Mouse (Mus musculus) kidney, adult 2 months (tissue): ENCODE results near the gene Cct5. TPM values are rescaled to one million over a fixed set of nuclear protein-coding genes. Genes with fewer than 3 reads are reported as not detected.

ENCODE experiments used
- DNase-seq: peaks from one replicate; pipeline ENCODE4 v3.0.0; 2021
- H3K27ac ChIP-seq: fragments of 200-500 bp; 2 replicates; pipeline ENCODE4 v1.5.1; 2012; ENCODE audit warnings: low read depth, low read length, control low read depth, inconsistent platforms; ENCODE audit not compliant: insufficient read depth
- H3K27me3 ChIP-seq: fragments of 200-500 bp; replicated peaks from 2 replicates; pipeline ENCODE4 v1.6.1; 2012; ENCODE audit warnings: mild to moderate bottlenecking, moderate library complexity, low read length, inconsistent platforms; ENCODE audit not compliant: control insufficient read depth, insufficient read depth
- H3K36me3 ChIP-seq: fragments of 200-500 bp; 2 replicates; pipeline ENCODE4 v1.6.1; 2012; ENCODE audit warnings: mild to moderate bottlenecking, moderate library complexity, low read length, inconsistent platforms; ENCODE audit not compliant: control insufficient read depth, insufficient read depth
- H3K4me1 ChIP-seq: fragments of 200-500 bp; 2 replicates; pipeline ENCODE4 v1.6.1; 2011; ENCODE audit warnings: low read length; ENCODE audit not compliant: control insufficient read depth, insufficient read depth
- H3K4me3 ChIP-seq: fragments of 200-500 bp; 2 replicates; pipeline ENCODE4 v1.5.1; 2011; ENCODE audit warnings: mild to moderate bottlenecking, low read depth, low read length, control low read depth; ENCODE audit not compliant: insufficient read depth
- CTCF ChIP-seq: fragments of 200-500 bp; conservative IDR thresholded peaks from 2 replicates; pipeline ENCODE4 v1.5.1; 2011; ENCODE audit warnings: low read depth, mild to moderate bottlenecking, control low read depth, low read length, moderate library complexity, mixed read lengths; ENCODE audit not compliant: insufficient read depth, insufficient read length
- POLR2A ChIP-seq: fragments of 200-500 bp; IDR thresholded peaks from one replicate; pipeline ENCODE4 v1.6.1; 2011; ENCODE audit warnings: low read depth, low read length, control low read depth
- WGBS: fragments of 180-500 bp; shearing (Covaris S2); methylation state at CpG from one replicate; pipeline ENCODE4 v1.1.7; 2018; 5-methylcytosine and 5-hydroxymethylcytosine counted together
- polyA plus RNA-seq: library from polyadenylated mRNA; depleted of rRNA; stranded (reverse); fragments of >200 nt; gene quantifications from 2 replicates; pipeline ENCODE4 v1.2.3, GENCODE M21; 2012

The Cct5 gene
- polyA plus RNA-seq, 1 experiment: 102 TPM

GRCm38 (mm10) chr15:31614666-31615065 is 13.1 kb upstream of the Cct5 start:
- no peaks in the 10 kb centered on the region for H3K4me1 ChIP-seq
- H3K4me3 ChIP-seq: no peak overlapping the region
- TF ChIP-seq CTCF (no peak), POLR2A (no peak)
- DNase-seq: no peak
- H3K36me3 ChIP-seq: no peaks in the 10 kb centered on the region; the same call in 1 of the 2 replicates
- no peak overlapping the region for H3K27ac ChIP-seq
- H3K27me3 ChIP-seq: no peaks in the 10 kb centered on the region
- WGBS: 85% methylated on average over 2 of the region's 2 CpGs

DNA sequence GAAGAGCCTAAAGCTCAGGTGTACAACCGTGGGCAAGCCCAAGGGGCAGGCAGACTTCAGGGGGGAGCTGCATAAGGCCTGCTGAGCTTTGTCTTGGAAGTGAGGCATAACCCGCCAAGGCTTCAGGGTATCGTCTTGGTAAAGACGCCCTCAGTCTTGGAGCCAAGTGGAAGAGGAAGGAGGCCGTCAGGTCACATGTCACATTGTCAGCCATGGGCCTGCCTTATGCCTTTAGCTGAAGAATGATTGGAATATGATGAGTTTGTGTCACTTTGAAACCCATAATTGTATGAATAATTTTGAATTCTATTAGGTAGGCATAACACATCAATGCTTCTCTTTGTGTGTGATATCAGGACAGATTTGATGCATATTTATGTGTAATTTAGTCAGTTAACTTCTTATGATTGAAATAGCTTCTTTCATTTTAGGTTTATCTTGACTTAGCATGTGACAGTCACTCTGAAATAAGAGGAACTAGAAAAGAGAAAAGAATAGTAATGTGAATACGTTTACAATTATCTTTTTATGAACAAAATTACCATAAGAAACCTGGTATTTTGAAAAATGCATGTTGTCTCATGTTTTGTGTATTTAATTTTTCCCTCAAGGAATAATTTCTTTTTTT is 12.3 kb upstream of the Cct5 start:
- DNase-seq: no peak
- 84% methylated on average over 6 of the region's 6 CpGs for whole genome bisulfite sequencing
- no peak for TF ChIP-seq CTCF
- TF ChIP-seq POLR2A: no peak
- H3K4me3 ChIP-seq: no peak overlapping the region
- H3K27me3 ChIP-seq: no peaks in the 10 kb centered on the region
- H3K27ac ChIP-seq: no peak overlapping the region
- H3K4me1 ChIP-seq: no peaks in the 10 kb centered on the region
- no peaks in the 10 kb centered on the region; the same call in 1 of the 2 replicates for H3K36me3 ChIP-seq

- H3K4me3 ChIP-seq: no peak overlapping the region
- DNase-seq: no peak
- no peak overlapping the region for H3K27ac ChIP-seq
- H3K27me3 ChIP-seq: no peaks in the 10 kb centered on the region
- no peaks in the 10 kb centered on the region; the same call in 1 of the 2 replicates for H3K36me3 ChIP-seq
- 85% methylated on average over 4 of the region's 4 CpGs for WGBS
- peaks cover 5% of the 10 kb centered on the region for H3K4me1 ChIP-seq
- TF ChIP-seq CTCF (no peak), POLR2A (no peak)
Observed at GRCm38 (mm10) chr15:31611976-31612375, 10.4 kb upstream of the Cct5 start.

DNA sequence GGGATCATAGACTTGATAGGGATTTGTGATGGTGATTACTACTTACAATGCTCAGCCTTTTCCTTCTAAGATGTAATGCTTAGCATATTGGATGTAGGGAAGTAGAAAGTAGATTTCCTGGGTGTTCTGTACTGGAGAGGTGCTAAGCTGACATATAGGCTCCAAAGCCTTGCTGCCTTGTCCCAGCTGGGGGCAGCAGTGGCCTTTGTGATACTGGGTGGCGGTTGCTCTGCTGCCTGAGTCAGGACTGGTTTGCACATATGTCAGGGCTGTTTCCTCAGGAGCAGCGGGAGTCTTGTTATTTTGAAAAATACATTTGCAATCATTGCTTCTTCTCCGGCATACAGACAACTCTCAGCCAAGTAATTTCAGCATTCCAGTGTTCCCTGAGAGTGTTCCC is 9.4 kb upstream of the Cct5 start:
- WGBS: 82% methylated on average over 3 of the region's 3 CpGs
- TF ChIP-seq POLR2A (no peak), CTCF (peak; percentile 52)
- H3K4me1 ChIP-seq: peaks cover 6% of the 10 kb centered on the region
- no peak for DNase-seq
- H3K36me3 ChIP-seq: no peaks in the 10 kb centered on the region; the same call in 1 of the 2 replicates
- no peak overlapping the region for H3K27ac ChIP-seq
- no peaks in the 10 kb centered on the region for H3K27me3 ChIP-seq
- H3K4me3 ChIP-seq: no peak overlapping the region

DNA sequence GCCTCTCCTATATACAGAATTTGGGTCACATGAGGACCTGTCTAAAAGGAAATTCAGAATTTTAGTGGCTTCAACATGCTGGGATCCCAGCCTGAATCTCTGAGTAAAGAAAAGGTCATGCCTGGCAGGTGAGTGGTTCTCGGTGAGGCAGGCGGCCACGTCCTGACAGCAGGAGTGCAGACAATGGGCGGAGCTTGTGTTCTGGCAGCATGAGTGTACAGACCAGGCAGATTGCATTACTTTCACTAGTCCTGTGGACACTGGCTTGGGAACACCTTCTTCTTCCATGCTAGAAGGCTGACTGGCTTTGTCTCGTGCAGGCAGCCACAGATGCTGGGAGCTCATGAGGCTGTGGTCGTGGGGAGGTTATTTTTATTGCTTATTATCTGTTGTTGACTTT is 5.2 kb upstream of the Cct5 start:
- H3K4me1 ChIP-seq: peaks cover 10% of the 10 kb centered on the region
- no peak overlapping the region for H3K4me3 ChIP-seq
- peak; percentile 75 for DNase-seq
- TF ChIP-seq CTCF (no peak), POLR2A (no peak)
- no peaks in the 10 kb centered on the region for H3K27me3 ChIP-seq
- H3K36me3 ChIP-seq: no peaks in the 10 kb centered on the region; the same call in 1 of the 2 replicates
- no peak overlapping the region for H3K27ac ChIP-seq
- WGBS: 44% methylated on average over 6 of the region's 6 CpGs

GRCm38 (mm10) chr15:31603113-31603512 is 1.5 kb upstream of the Cct5 start:
- no peaks in the 10 kb centered on the region for H3K27me3 ChIP-seq
- no peaks in the 10 kb centered on the region for H3K36me3 ChIP-seq
- H3K4me3 ChIP-seq: no peak overlapping the region
- TF ChIP-seq POLR2A (no peak), CTCF (no peak)
- 56% methylated on average over 13 of the region's 13 CpGs for WGBS
- H3K4me1 ChIP-seq: peaks cover 17% of the 10 kb centered on the region
- H3K27ac ChIP-seq: no peak overlapping the region
- DNase-seq: peak; percentile 23

DNA sequence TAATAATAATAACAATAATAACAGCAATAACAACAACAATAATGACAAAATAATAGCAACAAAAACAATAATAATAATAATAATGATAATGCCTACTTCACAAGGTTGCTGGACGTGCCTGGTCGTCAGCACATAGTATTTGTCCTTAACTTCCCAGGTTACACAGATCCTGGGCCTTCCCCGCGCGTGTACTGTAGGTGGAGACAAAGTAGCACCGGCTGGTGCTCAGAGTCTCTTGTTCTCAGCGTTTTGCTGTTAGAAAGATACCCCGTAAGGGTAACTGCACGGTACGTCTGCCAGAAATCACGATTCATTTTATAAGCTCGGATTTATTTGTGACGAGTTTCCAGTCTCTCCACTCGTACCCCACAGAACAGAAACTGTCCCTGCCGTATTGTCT is 822 bp upstream of the Cct5 start:
- peak; percentile 59 for TF ChIP-seq CTCF
- no peak for TF ChIP-seq POLR2A
- Histone ChIP-seq H3K27ac (no peak overlapping the region), H3K4me1 (peaks cover 16% of the 10 kb centered on the region), H3K36me3 (no peaks in the 10 kb centered on the region), H3K27me3 (no peaks in the 10 kb centered on the region), H3K4me3 (peak overlapping the region; percentile 96)
- under 1% methylated on average over 15 of the region's 15 CpGs for WGBS
- DNase-seq: peak; percentile 65
